Mouse (Mus musculus) ES-E14 (cell line): ENCODE measurements around the gene Depp1.

ENCODE experiments used
- MAFK ChIP-seq: IDR thresholded peaks from 2 replicates; pipeline ENCODE4 v1.6.1; 2014; ENCODE audit warnings: mild to moderate bottlenecking, low read depth, low read length, inconsistent platforms; ENCODE audit not compliant: insufficient read depth
- ZNF384 ChIP-seq: IDR thresholded peaks from 2 replicates; pipeline ENCODE4 v1.6.1; 2012; ENCODE audit warnings: low read depth, low read length, inconsistent platforms

- no peak for TF ChIP-seq ZNF384
- no peak for TF ChIP-seq MAFK
Measured at GRCm38 (mm10) chr6:116653191-116653590, 2.8 kb downstream of the Depp1 start.
